Mouse (Mus musculus) C2C12 (cell line): ENCODE data around the gene Cyth1.

ENCODE experiments used
- CEBPB ChIP-seq: IDR thresholded peaks from one replicate; pipeline ENCODE4 v1.6.1; 2011; ENCODE audit warnings: low read depth, mild to moderate bottlenecking, control low read depth, moderate library complexity
- CTCF ChIP-seq: IDR thresholded peaks from one replicate; pipeline ENCODE4 v1.5.1; 2011; ENCODE audit not compliant: control insufficient read depth, insufficient read depth, insufficient read length
- MAX ChIP-seq: IDR thresholded peaks from one replicate; pipeline ENCODE4 v1.6.1; 2011; ENCODE audit warnings: mild to moderate bottlenecking, control low read depth
- MYOD1 ChIP-seq: IDR thresholded peaks from one replicate; pipeline ENCODE4 v1.6.1; 2011; ENCODE audit warnings: low read depth; ENCODE audit not compliant: control insufficient read depth, insufficient read length
- MYOG ChIP-seq: IDR thresholded peaks from one replicate; pipeline ENCODE4 v1.6.1; 2011; ENCODE audit not compliant: control insufficient read depth, insufficient read length; ENCODE audit errors: extremely low read depth
- USF1 ChIP-seq: IDR thresholded peaks from one replicate; pipeline ENCODE4 v1.6.1; 2011; ENCODE audit warnings: low read depth, mild to moderate bottlenecking, control low read depth, moderate library complexity

DNA sequence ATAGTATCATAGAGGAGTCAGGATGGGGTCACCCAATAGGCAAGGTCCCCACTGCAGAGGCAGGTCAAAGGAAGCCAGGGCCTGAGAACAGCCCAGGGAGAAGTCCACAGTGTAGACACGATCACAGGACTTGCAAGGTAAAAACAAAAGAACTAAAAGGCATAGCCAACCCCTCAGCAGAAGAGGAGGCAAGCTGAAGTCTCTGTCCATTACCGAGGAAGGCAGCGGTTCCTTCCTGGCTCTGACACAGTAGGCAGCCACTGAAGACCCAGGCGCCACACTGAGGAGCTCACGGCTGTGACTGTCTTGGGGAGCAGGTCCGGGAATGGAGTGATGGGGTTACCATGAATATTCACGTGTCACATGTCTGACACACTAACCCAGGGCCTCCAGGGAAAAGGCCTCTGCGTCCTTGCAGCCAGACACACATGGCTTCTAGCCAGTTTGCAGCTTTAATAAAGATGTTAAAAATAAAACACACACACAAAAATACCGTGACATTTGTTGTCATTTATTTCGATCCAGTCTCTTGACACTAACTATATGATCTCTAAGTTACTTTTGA, 51.5 kb downstream of the Cyth1 start:
- TF ChIP-seq CTCF: no peak
- no peak for TF ChIP-seq MAX
- no peak for TF ChIP-seq CEBPB
- TF ChIP-seq MYOG: no peak
- TF ChIP-seq MYOD1: no peak
- no peak for TF ChIP-seq USF1
